Mouse (Mus musculus) lung, postnatal 0 days (tissue): Measurements from ENCODE around the gene Alk.

Source experiments
- CTCF ChIP-seq: IDR thresholded peaks from 2 replicates; pipeline ENCODE4 v1.5.1; 2016; ENCODE audit warnings: antibody characterized with exemption, mild to moderate bottlenecking
- EP300 ChIP-seq: IDR thresholded peaks from 2 replicates; pipeline ENCODE4 v1.6.1; 2016; ENCODE audit warnings: antibody characterized with exemption, mild to moderate bottlenecking, control low read depth

DNA sequence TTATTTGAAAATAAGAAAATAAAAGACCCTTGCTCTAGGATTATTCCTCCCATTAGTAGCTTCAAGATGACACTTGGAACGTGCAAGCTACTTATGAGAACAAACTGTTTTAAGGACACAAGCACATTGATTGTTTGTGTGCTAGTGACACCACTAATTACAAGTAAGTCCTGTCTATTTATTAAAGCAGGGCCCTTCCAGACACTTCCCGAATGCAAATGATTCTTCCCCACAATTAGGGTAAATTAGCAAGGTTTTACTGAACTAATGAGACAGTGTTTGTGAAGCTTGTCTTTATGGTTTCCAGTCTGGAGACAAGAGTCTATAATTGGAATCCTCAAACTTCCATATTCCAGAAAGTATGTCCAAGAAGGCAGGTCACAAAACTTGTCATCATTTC lies 523.0 kb downstream of the Alk start:
- no peak for TF ChIP-seq CTCF
- TF ChIP-seq EP300 = no peak
